Mouse (Mus musculus): ENCODE measurements around the gene Atf6. TPM values are rescaled to one million over a fixed set of nuclear protein-coding genes. Genes with fewer than 3 reads are reported as not detected.

The Atf6 gene
- polyA plus RNA-seq, 1 experiment = 14.5 TPM

DNA sequence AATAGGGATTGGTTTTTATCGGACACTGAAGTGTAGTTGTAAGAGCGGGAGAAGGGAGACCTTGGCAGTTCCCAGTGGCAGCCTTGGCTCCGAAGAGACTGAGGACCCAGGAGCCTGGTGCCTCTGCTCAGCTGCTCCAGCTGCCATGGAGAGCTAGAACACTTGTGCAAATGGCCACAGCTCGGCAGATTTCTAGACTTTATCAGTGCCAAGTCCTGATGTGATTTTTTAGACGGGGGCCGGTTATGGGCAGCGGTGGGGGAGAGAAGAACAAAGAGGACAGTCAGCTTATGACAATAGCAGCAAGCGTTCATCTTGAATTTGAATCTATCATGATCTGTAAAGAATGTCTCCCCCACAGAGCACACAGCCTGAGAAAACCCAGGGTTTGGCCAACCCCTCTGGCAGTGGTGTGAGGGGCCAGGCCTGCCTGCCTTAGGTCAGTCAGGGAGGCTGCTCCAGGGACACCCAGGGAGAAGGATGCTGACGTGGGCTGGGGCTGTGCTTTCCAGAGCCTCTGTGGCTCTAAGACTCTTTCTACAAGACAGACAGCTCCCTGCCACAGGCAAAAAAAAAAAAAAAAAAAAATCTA lies 193.3 kb downstream of the Atf6 start:
- H3K4me3 ChIP-seq (ENCODE audit: insufficient read depth, low read depth, low read length) = no peak overlapping the region
- H3K4me1 ChIP-seq (ENCODE audit: control insufficient read depth, insufficient read depth, insufficient read length, low read length) = no peaks in the 10 kb centered on the region
- no peak overlapping the region for H3K27ac ChIP-seq (replicated peaks; ENCODE audit: low read depth, low read length)

DNA sequence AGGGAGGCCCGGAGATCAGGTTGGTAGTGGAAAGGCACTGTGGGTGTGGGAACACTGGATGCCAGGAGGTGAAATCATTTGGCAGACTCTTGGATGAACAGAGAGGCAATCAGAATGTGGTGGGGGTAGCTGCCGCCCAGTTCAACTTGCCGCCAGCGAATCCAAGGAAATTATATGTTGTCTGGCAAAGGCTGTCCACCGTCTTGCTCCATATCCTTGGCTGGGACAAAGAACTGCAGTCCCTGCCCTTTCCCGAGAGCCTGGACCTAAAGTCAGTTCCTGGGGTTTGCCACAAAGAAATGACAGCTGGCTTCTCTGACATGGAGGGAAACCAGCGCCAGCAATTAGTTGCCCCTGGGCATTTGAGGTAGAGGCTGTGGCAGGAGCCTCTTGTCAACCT lies 202.4 kb downstream of the Atf6 start:
- Histone ChIP-seq H3K27ac (replicated peaks; ENCODE audit: low read depth, low read length) (no peak overlapping the region), H3K4me1 (ENCODE audit: control insufficient read depth, insufficient read depth, insufficient read length, low read length) (no peaks in the 10 kb centered on the region), H3K4me3 (ENCODE audit: insufficient read depth, low read depth, low read length) (no peak overlapping the region)

DNA sequence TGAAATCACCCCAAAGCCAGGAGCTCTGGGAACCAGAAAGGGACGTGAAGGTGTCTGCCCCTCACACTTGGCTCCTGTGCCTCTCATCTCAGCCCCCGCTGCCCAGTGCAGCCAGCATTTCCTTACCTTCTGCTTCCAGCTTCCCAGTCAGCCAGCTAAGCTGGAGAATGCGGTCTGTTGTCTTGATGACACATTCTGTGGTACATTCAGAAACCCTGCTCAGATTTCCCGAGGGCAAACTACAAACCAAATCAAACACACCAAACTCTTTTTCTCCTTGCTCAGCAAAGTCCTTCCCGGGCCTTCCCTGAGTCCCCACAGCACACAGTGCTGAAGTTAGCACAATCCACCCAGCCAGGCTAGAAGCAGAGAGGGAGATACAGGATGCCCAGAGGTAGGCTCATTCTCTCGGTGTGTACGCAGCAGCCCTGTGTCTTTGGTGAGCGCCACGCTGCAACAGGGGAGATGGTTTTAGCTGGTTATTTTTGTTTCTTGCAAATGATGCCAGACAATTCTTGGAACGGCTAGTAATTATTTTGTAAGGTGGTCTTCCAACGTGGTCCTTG lies 202.9 kb downstream of the Atf6 start:
- H3K4me3 ChIP-seq (ENCODE audit: insufficient read depth, low read depth, low read length) = no peak overlapping the region
- H3K27ac ChIP-seq (replicated peaks; ENCODE audit: low read depth, low read length) = no peak overlapping the region
- H3K4me1 ChIP-seq (ENCODE audit: control insufficient read depth, insufficient read depth, insufficient read length, low read length) = no peaks in the 10 kb centered on the region

DNA sequence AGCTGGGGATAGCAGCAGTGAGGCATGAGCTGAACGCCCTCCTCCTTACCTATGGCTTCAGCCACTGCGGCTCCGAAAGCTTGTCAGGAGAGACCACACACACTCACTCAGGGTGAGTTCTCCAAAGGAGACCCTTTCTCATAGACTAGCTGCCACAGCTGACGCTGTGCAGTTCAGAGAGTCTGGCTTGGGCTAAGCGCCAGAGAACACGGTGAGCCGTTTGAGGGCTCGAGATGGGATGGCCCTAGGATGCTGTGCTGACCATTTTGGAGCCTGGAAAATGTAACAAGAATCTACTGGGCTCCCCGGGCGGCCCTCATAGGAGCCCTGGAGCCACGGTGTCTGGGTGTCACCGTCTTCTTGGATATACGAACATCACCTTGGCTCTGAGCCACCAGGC lies 208.3 kb downstream of the Atf6 start:
- H3K4me1 ChIP-seq (ENCODE audit: control insufficient read depth, insufficient read depth, insufficient read length, low read length) = no peaks in the 10 kb centered on the region
- H3K4me3 ChIP-seq (ENCODE audit: insufficient read depth, low read depth, low read length) = no peak overlapping the region
- H3K27ac ChIP-seq (replicated peaks; ENCODE audit: low read depth, low read length) = no peak overlapping the region

DNA sequence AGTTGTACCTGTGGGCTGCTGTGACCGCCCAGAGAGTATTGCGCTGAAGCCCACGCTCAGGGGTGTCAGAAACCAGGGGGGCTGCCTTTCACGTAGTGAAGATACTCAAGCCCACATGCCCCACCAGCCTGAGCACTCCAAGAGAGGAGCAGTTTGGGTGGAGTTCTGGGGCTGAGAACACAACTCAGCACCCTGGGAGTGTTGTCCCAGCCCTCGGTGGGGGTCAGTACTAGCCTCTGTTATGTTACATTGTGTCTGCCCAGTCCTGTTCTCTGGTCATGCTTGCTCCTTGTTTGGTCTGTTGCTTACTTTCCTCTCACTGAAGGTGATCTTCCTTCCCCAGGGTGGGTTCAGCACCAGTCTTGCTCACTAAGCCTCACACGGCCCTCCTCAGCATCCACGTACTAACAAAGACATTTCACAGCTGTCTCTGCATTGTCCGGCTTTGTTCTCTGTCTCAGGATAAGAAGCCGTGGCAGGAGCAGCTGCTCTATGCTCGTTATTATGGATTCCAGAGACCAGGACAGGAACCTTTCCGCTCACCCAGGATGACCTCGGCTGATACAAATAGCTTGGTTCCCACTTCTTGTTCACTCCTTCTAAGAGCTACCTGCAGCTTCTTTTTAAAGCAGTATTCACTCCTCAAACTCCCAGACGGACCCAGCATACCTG lies 209.8 kb downstream of the Atf6 start:
- H3K4me1 ChIP-seq (ENCODE audit: control insufficient read depth, insufficient read depth, insufficient read length, low read length) = no peaks in the 10 kb centered on the region
- H3K27ac ChIP-seq (replicated peaks; ENCODE audit: low read depth, low read length) = no peak overlapping the region
- H3K4me3 ChIP-seq (ENCODE audit: insufficient read depth, low read depth, low read length) = no peak overlapping the region

DNA sequence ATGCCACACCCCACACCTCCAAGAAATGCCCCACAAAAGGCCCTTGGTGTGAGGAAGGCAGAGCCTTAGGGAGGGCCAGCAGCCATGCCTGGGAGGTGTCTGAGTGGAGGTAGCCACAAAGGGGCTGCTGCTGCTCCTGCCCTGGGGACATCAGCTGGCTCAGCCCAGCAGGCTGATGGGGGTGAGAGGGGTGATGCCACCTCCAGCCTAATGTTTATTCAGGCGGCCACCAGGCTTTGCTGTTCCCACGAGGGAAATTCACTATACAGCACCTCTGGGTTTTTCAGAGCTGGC lies 210.4 kb downstream of the Atf6 start:
- Histone ChIP-seq H3K27ac (replicated peaks; ENCODE audit: low read depth, low read length) (no peak overlapping the region), H3K4me1 (ENCODE audit: control insufficient read depth, insufficient read depth, insufficient read length, low read length) (no peaks in the 10 kb centered on the region), H3K4me3 (ENCODE audit: insufficient read depth, low read depth, low read length) (no peak overlapping the region)

DNA sequence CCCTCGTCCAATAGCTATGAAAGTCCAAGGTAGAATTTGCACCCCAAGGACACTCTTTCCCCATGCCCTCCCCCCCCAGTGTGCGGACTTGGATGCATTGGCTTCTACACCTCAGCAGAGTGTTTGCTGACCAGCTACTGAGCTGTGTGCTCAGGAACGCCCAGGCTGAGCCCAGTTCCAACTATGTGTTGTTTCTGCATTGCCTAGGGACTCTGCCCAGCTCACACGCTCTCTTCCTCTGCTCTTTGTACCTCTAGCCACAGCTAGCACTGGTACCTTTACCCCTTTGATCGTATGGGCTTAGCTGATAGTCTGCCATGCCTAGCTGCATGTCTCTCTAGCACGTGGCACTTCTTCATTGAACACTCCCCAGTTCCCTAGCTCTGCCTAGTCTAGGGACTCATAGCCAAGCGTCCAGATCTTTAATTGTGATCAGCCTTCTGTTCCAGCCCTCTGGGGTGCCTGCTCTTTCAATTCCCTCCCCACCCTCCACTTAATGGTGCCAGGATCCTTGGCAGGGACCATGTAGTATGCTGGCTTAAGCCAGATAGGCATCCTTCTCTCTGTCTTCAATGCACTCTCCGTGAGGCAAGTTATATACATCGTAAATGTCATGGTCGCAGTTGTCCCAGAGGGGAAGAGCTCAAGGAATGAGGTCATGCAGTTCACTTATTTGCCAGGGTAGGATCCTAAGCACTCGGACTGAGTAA lies 210.9 kb downstream of the Atf6 start:
- Histone ChIP-seq H3K4me3 (ENCODE audit: insufficient read depth, low read depth, low read length) (no peak overlapping the region), H3K27ac (replicated peaks; ENCODE audit: low read depth, low read length) (no peak overlapping the region), H3K4me1 (ENCODE audit: control insufficient read depth, insufficient read depth, insufficient read length, low read length) (no peaks in the 10 kb centered on the region)

DNA sequence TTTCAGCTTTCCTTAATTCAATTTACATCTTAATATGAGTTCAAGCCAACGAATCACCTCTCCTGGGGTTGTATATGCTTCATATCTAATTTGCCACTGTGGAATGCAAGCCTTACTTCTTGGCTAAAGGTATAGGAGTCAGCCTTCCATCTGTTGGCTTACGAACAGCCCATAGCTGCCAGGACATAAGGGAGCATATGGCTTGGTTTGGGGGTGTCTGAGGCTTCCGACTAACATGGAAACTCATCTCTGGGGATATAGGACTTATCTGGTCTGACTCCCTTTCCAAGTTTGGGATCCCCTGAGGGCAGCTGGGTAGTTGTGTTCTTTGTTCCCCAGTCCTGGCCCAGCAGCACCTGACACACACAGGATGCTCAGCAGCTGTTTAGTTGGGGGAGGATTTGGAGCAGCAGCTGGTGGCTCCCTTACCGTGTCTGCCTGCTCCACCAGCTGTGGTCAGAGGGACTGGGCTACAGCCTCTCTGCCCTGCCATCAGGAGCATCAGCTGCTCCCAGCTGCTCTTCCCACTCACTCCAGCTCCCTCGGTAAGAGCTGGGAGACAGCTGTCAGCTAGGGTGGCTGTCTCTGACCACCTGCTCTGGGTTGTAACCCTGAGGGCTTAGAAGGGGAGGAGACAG lies 212.2 kb downstream of the Atf6 start:
- no peaks in the 10 kb centered on the region; the same call in 1 of the 2 replicates for H3K4me1 ChIP-seq (ENCODE audit: control insufficient read depth, insufficient read depth, insufficient read length, low read length)
- H3K4me3 ChIP-seq (ENCODE audit: insufficient read depth, low read depth, low read length) = no peak overlapping the region
- H3K27ac ChIP-seq (replicated peaks; ENCODE audit: low read depth, low read length) = no peak overlapping the region

Other genes starting within 250 kb of the Atf6 start
- gene Olfml2b, start 223.2 kb downstream of the Atf6 start, polyA plus RNA-seq (2012; ENCODE audit: insufficient read depth, insufficient read length, missing spikeins) = 2.0 and 4.3 TPM in 2 replicates
- gene Gm26620, start 17.3 kb upstream of the Atf6 start, polyA plus RNA-seq (2012; ENCODE audit: insufficient read depth, insufficient read length, missing spikeins) = not detected in 2 replicates
- 6.1 and 12.9 TPM in 2 replicates for gene Dusp12, start 17.8 kb upstream of the Atf6 start, polyA plus RNA-seq (2012; ENCODE audit: insufficient read depth, insufficient read length, missing spikeins)
- not detected in 2 replicates for gene Fcrlb, start 45.2 kb upstream of the Atf6 start, polyA plus RNA-seq (2012; ENCODE audit: insufficient read depth, insufficient read length, missing spikeins)
- 1.8 TPM in 1 of 2 replicates, not detected in the other for gene Fcrla, start 59.8 kb upstream of the Atf6 start, polyA plus RNA-seq (2012; ENCODE audit: insufficient read depth, insufficient read length, missing spikeins)
- gene Fcgr2b, start 108.8 kb upstream of the Atf6 start, polyA plus RNA-seq (2012; ENCODE audit: insufficient read depth, insufficient read length, missing spikeins) = 11.0 and 11.9 TPM in 2 replicates
- 2.2 and 3.9 TPM in 2 replicates for gene Fcgr4, start 151.1 kb upstream of the Atf6 start, polyA plus RNA-seq (2012; ENCODE audit: insufficient read depth, insufficient read length, missing spikeins)
- gene Fcgr3, start 197.2 kb upstream of the Atf6 start, polyA plus RNA-seq (2012; ENCODE audit: insufficient read depth, insufficient read length, missing spikeins) = 15.9 and 17.1 TPM in 2 replicates
- 2.6 and 11.0 TPM in 2 replicates for gene Cfap126, start 246.1 kb upstream of the Atf6 start, polyA plus RNA-seq (2012; ENCODE audit: insufficient read depth, insufficient read length, missing spikeins)

Data from brown adipose tissue, adult 24 weeks (tissue).